Mouse (Mus musculus): ENCODE measurements around the gene Crybg2.

- TF ChIP-seq CTCF (IDR thresholded peaks at IDR 0.05; ENCODE audit: low read depth) (no peak), EP300 (IDR thresholded peaks at IDR 0.05; ENCODE audit: low read depth) (no peak)
Observed at GRCm38 (mm10) chr4:134053538-134053937, 7.1 kb upstream of the Crybg2 start, which contains the start of gene Zfp683.
